Mouse (Mus musculus): ENCODE data around the gene Rpl39. TPM values are rescaled to one million over a fixed set of nuclear protein-coding genes. Genes with fewer than 3 reads are reported as not detected.
A peak's percentile ranks its signal among the peaks of the same experiment; 100 is the strongest.
"Not testable (repeated sequence)": the region's sequence is repeated elsewhere in the genome, so short reads cannot be mapped to it uniquely, and the experiment has no call there.

The Rpl39 gene
- polyA plus RNA-seq, 1 experiment from 2014 or later = 529 TPM

- Histone ChIP-seq H3K27me3 (no peaks in the 10 kb centered on the region), H3K4me1 (no peaks in the 10 kb centered on the region), H3K4me2 (replicated peaks) (no peak overlapping the region), H3K36me3 (no peaks in the 10 kb centered on the region), H3K4me3 (no peak overlapping the region), H3K9me3 (no peaks in the 10 kb centered on the region), H3K9ac (no peak overlapping the region), H3K27ac (no peak overlapping the region)
- 93% methylated on average over 11 of the region's 11 CpGs for WGBS
- ATAC-seq (ENCODE audit: insufficient number of reproducible peaks, insufficient read depth, low FRiP score, low TSS enrichment) = no peak
Observed at GRCm38 (mm10) chrX:37095106-37095768, 10.0 kb upstream of the Rpl39 start.

- H3K4me1 ChIP-seq = no peaks in the 10 kb centered on the region
- H3K27ac ChIP-seq = no peak overlapping the region
- H3K4me2 ChIP-seq (replicated peaks) = no peak overlapping the region
- 87% methylated on average over 3 of the region's 3 CpGs for WGBS
- H3K9me3 ChIP-seq = no peaks in the 10 kb centered on the region
- no peak overlapping the region for H3K9ac ChIP-seq
- H3K36me3 ChIP-seq = no peaks in the 10 kb centered on the region
- no peaks in the 10 kb centered on the region for H3K27me3 ChIP-seq
- ATAC-seq (ENCODE audit: insufficient number of reproducible peaks, insufficient read depth, low FRiP score, low TSS enrichment) = no peak
- H3K4me3 ChIP-seq = no peak overlapping the region
Observed at GRCm38 (mm10) chrX:37091457-37091856, 6.3 kb upstream of the Rpl39 start.

DNA sequence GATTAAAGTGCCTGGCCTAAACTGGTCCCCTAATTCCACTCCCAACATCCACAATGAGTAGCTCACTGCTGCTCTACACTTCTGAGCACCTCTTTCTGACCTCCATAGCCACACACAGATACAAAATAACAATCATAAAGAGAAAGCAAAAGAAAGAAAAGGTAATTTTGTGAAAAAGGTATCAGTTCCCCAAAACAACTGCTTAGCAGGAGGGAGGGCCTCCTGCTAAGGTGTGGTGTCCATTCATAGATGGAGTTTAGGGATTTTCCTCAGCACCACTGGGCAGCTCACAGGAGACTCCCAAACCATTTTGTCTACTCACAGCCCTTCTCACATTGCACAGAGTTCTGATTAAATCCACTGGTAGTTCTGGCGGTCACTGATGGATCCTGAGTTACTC, 3.6 kb upstream of the Rpl39 start:
- Histone ChIP-seq H3K36me3 (no peaks in the 10 kb centered on the region), H3K27me3 (no peaks in the 10 kb centered on the region), H3K9ac (no peak overlapping the region), H3K27ac (no peak overlapping the region), H3K4me2 (replicated peaks) (no peak overlapping the region), H3K4me3 (no peak overlapping the region), H3K9me3 (no peaks in the 10 kb centered on the region), H3K4me1 (no peaks in the 10 kb centered on the region)
- ATAC-seq (ENCODE audit: insufficient number of reproducible peaks, insufficient read depth, low FRiP score, low TSS enrichment) = no peak
- WGBS = 88% methylated on average over 1 of the region's 1 CpGs

- Histone ChIP-seq H3K27ac (peak overlapping the region; percentile 84), H3K9ac (no peak overlapping the region), H3K4me1 (0 out of 2 replicates have a peak, but pooled peaks cover 2% of the 10 kb centered on the region), H3K4me3 (peak overlapping the region; percentile 57), H3K4me2 (replicated peaks) (peak overlapping the region; percentile 39), H3K36me3 (peaks cover 15% of the 10 kb centered on the region; the same call in 1 of the 2 replicates), H3K27me3 (no peaks in the 10 kb centered on the region), H3K9me3 (no peaks in the 10 kb centered on the region)
- 24% methylated on average over 9 of the region's 9 CpGs for WGBS
- no peak for ATAC-seq (ENCODE audit: insufficient number of reproducible peaks, insufficient read depth, low FRiP score, low TSS enrichment)
Observed at GRCm38 (mm10) chrX:37085665-37086064, 463 bp upstream of the Rpl39 start.

DNA sequence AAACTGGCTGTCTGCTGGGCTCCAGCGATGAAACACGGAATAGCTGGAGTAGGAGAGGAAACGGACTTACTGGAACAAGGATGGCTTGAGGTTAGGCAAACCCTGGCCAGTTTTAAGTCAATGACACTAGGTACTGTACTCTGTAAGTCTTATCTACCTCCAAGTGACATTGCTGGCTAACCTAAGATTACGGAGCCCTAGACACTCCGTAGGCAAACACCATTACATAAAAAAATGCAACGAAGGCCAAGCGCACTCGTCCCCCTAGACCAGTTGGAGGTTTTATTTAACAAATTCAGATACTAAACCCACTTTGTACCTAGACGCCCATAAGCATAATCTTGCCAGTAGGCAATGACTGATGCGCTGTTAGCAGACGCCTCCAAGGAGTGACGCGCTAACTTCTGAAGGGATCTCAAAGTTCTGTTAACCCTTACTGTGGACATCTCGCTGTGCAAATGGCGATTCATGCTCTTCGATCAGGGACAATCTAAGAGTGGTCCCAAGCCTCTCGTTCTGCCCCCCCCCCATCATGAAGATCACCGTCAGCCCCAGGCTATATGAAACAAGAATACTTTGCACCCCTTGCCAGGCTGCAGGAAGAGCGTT, 780 bp downstream of the Rpl39 start:
- WGBS = 20% methylated on average over 19 of the region's 19 CpGs
- Histone ChIP-seq H3K36me3 (peaks cover 15% of the 10 kb centered on the region; the same call in 1 of the 2 replicates), H3K27me3 (no peaks in the 10 kb centered on the region), H3K4me2 (replicated peaks) (peak overlapping the region; percentile 72), H3K9me3 (no peaks in the 10 kb centered on the region), H3K4me3 (peak overlapping the region; percentile 57), H3K27ac (peak overlapping the region; percentile 84), H3K9ac (peak overlapping the region; percentile 70), H3K4me1 (0 out of 2 replicates have a peak, but pooled peaks cover 2% of the 10 kb centered on the region)
- ATAC-seq (ENCODE audit: insufficient number of reproducible peaks, insufficient read depth, low FRiP score, low TSS enrichment) = no peak

DNA sequence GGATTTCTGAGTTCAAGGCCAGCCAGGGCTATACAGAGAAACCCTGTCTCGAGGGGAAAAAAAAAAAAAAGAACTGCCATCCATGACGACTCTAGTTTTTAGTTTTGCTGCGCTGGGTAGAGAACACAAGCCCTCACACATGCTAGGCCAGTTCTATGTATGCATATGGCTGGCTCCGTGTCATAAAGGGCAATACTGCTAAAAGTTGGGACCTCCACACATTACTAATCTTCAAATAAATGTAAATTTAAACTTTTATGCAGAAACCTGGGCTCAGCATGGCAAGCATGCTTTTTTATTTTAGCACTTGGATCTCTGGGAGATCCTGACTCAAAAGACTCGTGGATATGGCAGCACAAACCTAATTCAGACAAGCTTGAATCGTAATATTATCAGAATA, 4.0 kb downstream of the Rpl39 start:
- no peaks in the 10 kb centered on the region for H3K9me3 ChIP-seq
- H3K9ac ChIP-seq = no peak overlapping the region
- no peak for ATAC-seq (ENCODE audit: insufficient number of reproducible peaks, insufficient read depth, low FRiP score, low TSS enrichment)
- H3K4me2 ChIP-seq (replicated peaks) = no peak overlapping the region
- no peak overlapping the region for H3K27ac ChIP-seq
- no peaks in the 10 kb centered on the region for H3K27me3 ChIP-seq
- 0 out of 2 replicates have a peak, but pooled peaks cover 2% of the 10 kb centered on the region for H3K4me1 ChIP-seq
- 58% methylated on average over 6 of the region's 6 CpGs for WGBS
- peaks cover 15% of the 10 kb centered on the region; the same call in 1 of the 2 replicates for H3K36me3 ChIP-seq
- no peak overlapping the region for H3K4me3 ChIP-seq

DNA sequence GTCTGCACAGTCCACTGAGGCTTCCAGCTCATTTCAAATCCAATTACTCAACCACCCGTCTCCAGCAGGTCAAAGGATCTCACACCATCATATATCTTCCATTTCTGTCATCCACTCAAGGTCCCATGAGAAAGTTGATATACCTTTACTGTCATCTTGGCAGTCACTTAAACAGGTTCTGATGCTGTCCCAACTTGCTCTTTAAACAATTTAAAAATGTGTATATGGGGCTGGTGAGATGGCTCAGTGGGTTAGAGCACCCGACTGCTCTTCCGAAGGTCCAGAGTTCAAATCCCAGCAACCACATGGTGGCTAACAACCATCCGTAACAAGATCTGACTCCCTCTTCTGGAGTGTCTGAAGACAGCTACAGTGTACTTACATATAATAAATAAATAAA, 4.9 kb downstream of the Rpl39 start:
- H3K4me1 ChIP-seq; ATAC-seq (ENCODE audit: insufficient number of reproducible peaks, insufficient read depth, low FRiP score, low TSS enrichment); H3K4me2 ChIP-seq (replicated peaks); H3K9me3 ChIP-seq; H3K27ac ChIP-seq; H3K4me3 ChIP-seq; H3K27me3 ChIP-seq; H3K9ac ChIP-seq: not testable (repeated sequence)
- H3K36me3 ChIP-seq = peaks cover 15% of the 10 kb centered on the region; the same call in 1 of the 2 replicates
- 64% methylated on average over 4 of the region's 4 CpGs for WGBS

DNA sequence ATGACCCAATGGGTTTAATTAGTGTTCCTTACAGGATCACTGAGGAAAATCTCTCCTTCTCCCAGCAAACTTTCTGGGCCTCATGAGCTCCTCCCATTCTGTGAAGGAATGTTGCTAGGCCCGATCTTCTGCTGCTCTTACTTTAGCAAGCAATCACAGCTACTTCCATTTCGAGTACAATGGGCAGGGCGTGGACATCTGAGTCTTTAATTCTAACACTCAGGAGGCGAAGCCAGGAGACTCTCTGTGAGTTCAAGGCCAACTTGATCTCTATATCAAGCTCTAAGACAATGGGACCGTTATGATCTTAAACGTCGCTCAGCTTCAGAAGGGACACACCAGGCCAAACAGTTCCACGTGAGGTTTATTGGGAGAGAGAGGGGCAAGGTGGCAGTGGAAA, 8.6 kb downstream of the Rpl39 start:
- no peak overlapping the region for H3K4me3 ChIP-seq
- ATAC-seq (ENCODE audit: insufficient number of reproducible peaks, insufficient read depth, low FRiP score, low TSS enrichment) = no peak
- H3K4me1 ChIP-seq = no peaks in the 10 kb centered on the region
- H3K36me3 ChIP-seq = 0 out of 2 replicates have a peak, but pooled peaks cover 5% of the 10 kb centered on the region
- H3K9ac ChIP-seq = no peak overlapping the region
- H3K4me2 ChIP-seq (replicated peaks) = no peak overlapping the region
- 76% methylated on average over 8 of the region's 8 CpGs for WGBS
- no peaks in the 10 kb centered on the region for H3K9me3 ChIP-seq
- no peaks in the 10 kb centered on the region for H3K27me3 ChIP-seq
- no peak overlapping the region for H3K27ac ChIP-seq

GRCm38 (mm10) chrX:37074262-37074892, 10.8 kb downstream of the Rpl39 start:
- Histone ChIP-seq H3K36me3 (no peaks in the 10 kb centered on the region), H3K4me2 (replicated peaks) (no peak overlapping the region), H3K9me3 (no peaks in the 10 kb centered on the region), H3K27me3 (no peaks in the 10 kb centered on the region), H3K9ac (no peak overlapping the region), H3K4me3 (no peak overlapping the region), H3K4me1 (no peaks in the 10 kb centered on the region), H3K27ac (no peak overlapping the region)
- no peak for ATAC-seq (ENCODE audit: insufficient number of reproducible peaks, insufficient read depth, low FRiP score, low TSS enrichment)
- 33% methylated on average over 9 of the region's 9 CpGs for WGBS

GRCm38 (mm10) chrX:37068766-37069165, 16.4 kb downstream of the Rpl39 start:
- no peaks in the 10 kb centered on the region for H3K4me1 ChIP-seq
- no peaks in the 10 kb centered on the region for H3K36me3 ChIP-seq
- H3K4me3 ChIP-seq = no peak overlapping the region
- no peaks in the 10 kb centered on the region for H3K9me3 ChIP-seq
- H3K27ac ChIP-seq = no peak overlapping the region
- WGBS = 88% methylated on average over 5 of the region's 5 CpGs
- H3K27me3 ChIP-seq = no peaks in the 10 kb centered on the region
- no peak for ATAC-seq (ENCODE audit: insufficient number of reproducible peaks, insufficient read depth, low FRiP score, low TSS enrichment)
- H3K4me2 ChIP-seq (replicated peaks) = no peak overlapping the region
- no peak overlapping the region for H3K9ac ChIP-seq

- Histone ChIP-seq H3K27me3 (no peaks in the 10 kb centered on the region), H3K4me3 (no peak overlapping the region), H3K4me2 (replicated peaks) (no peak overlapping the region), H3K9me3 (no peaks in the 10 kb centered on the region), H3K27ac (no peak overlapping the region), H3K4me1 (no peaks in the 10 kb centered on the region), H3K36me3 (no peaks in the 10 kb centered on the region), H3K9ac (no peak overlapping the region)
- 80% methylated on average over 3 of the region's 3 CpGs for WGBS
- ATAC-seq (ENCODE audit: insufficient number of reproducible peaks, insufficient read depth, low FRiP score, low TSS enrichment) = no peak
Observed at GRCm38 (mm10) chrX:37067299-37067698, 17.9 kb downstream of the Rpl39 start.

GRCm38 (mm10) chrX:37063902-37064301, 21.3 kb downstream of the Rpl39 start:
- WGBS = 79% methylated on average over 9 of the region's 9 CpGs
- Histone ChIP-seq H3K27me3 (no peaks in the 10 kb centered on the region), H3K9me3 (no peaks in the 10 kb centered on the region), H3K4me1 (no peaks in the 10 kb centered on the region), H3K4me2 (replicated peaks) (no peak overlapping the region), H3K36me3 (no peaks in the 10 kb centered on the region), H3K4me3 (no peak overlapping the region), H3K27ac (no peak overlapping the region), H3K9ac (no peak overlapping the region)
- no peak for ATAC-seq (ENCODE audit: insufficient number of reproducible peaks, insufficient read depth, low FRiP score, low TSS enrichment)

Data from embryonic facial prominence, embryonic 12.5 days (tissue).